Mouse (Mus musculus): ENCODE results near the gene Frmd4a.

DNA sequence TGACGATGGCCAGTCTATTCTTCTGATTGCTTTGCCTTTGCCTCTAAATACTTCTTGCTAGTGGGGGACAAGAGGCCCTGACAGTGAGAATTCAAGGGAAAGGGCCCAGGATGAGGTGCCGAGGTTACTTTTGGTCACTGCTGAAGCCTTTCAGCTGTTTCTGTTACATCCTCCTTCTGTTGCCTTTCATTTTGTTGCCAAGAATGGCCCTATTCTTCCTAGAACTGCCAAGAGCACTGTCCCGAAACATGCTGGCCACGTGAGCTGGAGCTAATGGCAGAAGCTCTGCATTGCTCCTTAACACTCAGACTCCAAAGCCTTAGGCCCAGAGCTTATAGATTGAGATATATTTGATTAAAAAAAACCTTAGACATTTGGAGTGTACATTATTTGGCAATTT lies 178.5 kb downstream of the Frmd4a start:
- TF ChIP-seq CTCF (conservative IDR thresholded peaks at IDR 0.05; ENCODE audit: low read length) (no peak), POU5F1 (IDR thresholded peaks at IDR 0.05; ENCODE audit: borderline replicate concordance, low read length) (no peak), NANOG (IDR thresholded peaks at IDR 0.05; ENCODE audit: borderline replicate concordance, low read length) (no peak)
